In the genomic region with DNA sequence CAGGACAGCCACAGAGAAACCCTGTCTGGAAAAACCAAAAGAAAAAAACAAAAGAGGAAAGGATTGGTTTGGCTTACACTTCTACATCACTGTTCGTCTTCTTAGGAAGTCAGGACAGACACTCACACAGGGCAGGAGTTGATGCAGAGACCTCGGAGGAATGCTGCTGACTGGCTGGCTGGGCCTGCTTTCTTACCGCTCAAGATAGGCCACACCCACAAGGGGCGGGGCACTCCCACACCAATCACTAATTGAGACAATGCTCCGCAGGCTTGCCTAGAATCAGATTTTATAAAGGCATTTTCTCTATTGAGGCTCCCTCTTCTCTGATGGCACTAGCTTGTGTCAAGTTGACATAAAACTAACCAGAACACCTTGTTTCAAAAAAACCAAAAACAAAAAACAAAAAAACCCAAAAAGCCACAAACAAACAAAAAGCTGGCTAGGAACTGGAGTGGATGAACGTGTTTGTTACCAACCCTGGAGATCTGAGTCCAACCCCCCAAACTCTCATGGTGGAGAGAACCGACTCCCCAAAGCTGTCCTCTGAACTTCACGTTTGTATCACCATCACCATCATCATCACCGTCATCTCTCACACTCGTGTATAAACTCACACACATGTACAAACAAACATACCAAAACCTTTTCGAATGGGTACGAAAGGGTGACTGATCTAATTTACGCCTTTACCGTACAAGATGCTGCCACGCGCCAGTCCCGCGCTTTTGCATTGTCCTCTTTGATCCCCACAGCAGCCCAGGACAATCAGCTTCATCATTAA, we compare ENCODE assay signal across 9 mouse cellular contexts. TPM values are rescaled to one million over a fixed set of nuclear protein-coding genes. Genes with fewer than 3 reads are reported as not detected.
DNase-seq lines count a peak whose midpoint lies in the region; TF ChIP-seq lines count a peak whose summit lies in the region.
"Had no signal": no experiment of that assay in that cellular context is flagged by ENCODE, and none has a peak within 500 bp of the region (broad histone marks: within the 10 kb centered on the region; RNA-seq: fewer than 3 reads in every experiment).

No protein-coding gene starts in this region.

- no peaks in the 10 kb centered on the region for H3K27me3 ChIP-seq in liver, adult 2 months (ENCODE audit: control insufficient read depth, insufficient read depth, low read length)
- no peaks in the 10 kb centered on the region for H3K27me3 ChIP-seq in cerebellum, adult 2 months (ENCODE audit: control insufficient read depth, insufficient read depth, low read length)

- no peak overlapping the region; the same call in 1 of the 2 replicates for H3K4me3 ChIP-seq in liver, adult 2 months (ENCODE audit: insufficient read depth, low read depth, low read length)
- no peak overlapping the region for H3K4me3 ChIP-seq in cerebellum, adult 2 months (replicated peaks; ENCODE audit: insufficient read depth, low read depth, low read length)
- H3K4me3 ChIP-seq: limb, embryonic 13.5 days had no signal

- H3K36me3 ChIP-seq in liver, adult 2 months (ENCODE audit: control insufficient read depth, insufficient read depth, low read length), result no peaks in the 10 kb centered on the region
- H3K36me3 ChIP-seq: limb, embryonic 13.5 days had no signal

- H3K4me1 ChIP-seq in liver, adult 2 months (ENCODE audit: control insufficient read depth, insufficient read depth, low read length), result no peaks in the 10 kb centered on the region
- H3K4me1 ChIP-seq in cerebellum, adult 2 months (ENCODE audit: control insufficient read depth, insufficient read depth, low read length), result no peaks in the 10 kb centered on the region; the same call in 1 of the 2 replicates

- TF ChIP-seq CTCF in liver, adult 2 months (IDR thresholded peaks at IDR 0.05; ENCODE audit: low read depth, low read length), result no peak
- TF ChIP-seq CTCF in cerebellum, adult 2 months (IDR thresholded peaks at IDR 0.05; ENCODE audit: borderline replicate concordance, insufficient read depth, low read depth, low read length), result no peak

- 0 out of 2 replicates have a peak, but pooled peaks have one; percentile 20 for TF ChIP-seq POLR2A in liver, adult 2 months (IDR thresholded peaks at IDR 0.05; ENCODE audit: extremely low read depth, insufficient read depth, low read length)
- no peak for TF ChIP-seq POLR2A in cerebellum, adult 2 months (IDR thresholded peaks at IDR 0.05; ENCODE audit: borderline replicate concordance, insufficient read depth, low read length)

- DNase-seq in left cerebral cortex, postnatal 14 days (ENCODE audit: low spot score in 2 of 2), result peak; percentile 47 to 55
- no peak for DNase-seq in left cerebral cortex, postnatal 36 days (ENCODE audit: low spot score in 2 of 2)
- peak; percentile 62 for DNase-seq in embryo, embryonic 10.5 days (ENCODE audit: low spot score)
- DNase-seq in liver, adult 2 months (ENCODE audit: extremely low read depth, low read depth, low spot score), result peak; percentile 32
- peak; percentile 58 for DNase-seq in retina, postnatal 1 day
- no peak for DNase-seq in right cerebral cortex, adult 18-20 months
- no peak for DNase-seq in cerebellum, adult 2 months
- no peak for DNase-seq in Muller cell, postnatal 12 days (ENCODE audit: inconsistent ontology term)

- peak overlapping the region; percentile 14; the same call in 1 of the 2 replicates for H3K27ac ChIP-seq in liver, adult 2 months (replicated peaks; ENCODE audit: insufficient read depth, low read depth, low read length)
- H3K27ac ChIP-seq in cerebellum, adult 2 months (ENCODE audit: insufficient read depth, low read length), result no peak overlapping the region
- H3K27ac ChIP-seq: limb, embryonic 13.5 days had no signal

- 75% methylated on average over 18 of the region's 18 CpGs for WGBS in liver, adult 2 months
- 82% methylated on average over 18 of the region's 18 CpGs for WGBS in cerebellum, adult 2 months

- H3K9ac ChIP-seq in liver, adult 2 months (ENCODE audit: low read depth, low read length), result no peak overlapping the region
- H3K9ac ChIP-seq: limb, embryonic 13.5 days had no signal

- H3K79me2 ChIP-seq in liver, adult 2 months (ENCODE audit: control insufficient read depth, insufficient read depth, low read length), result no peaks in the 10 kb centered on the region

- intact Hi-C loops in left cerebral cortex, postnatal 14 days (cut with DNase I), result no loop called here
- intact Hi-C loops in left cerebral cortex, postnatal 36 days (cut with DNase I), result no loop called here

RNA-seq across cellular contexts. Expression of gene Pik3cd, which starts 0.8 kb away (rescaled TPM):
- total RNA-seq in left cerebral cortex, postnatal 14 days (2021), result 10 to 100 TPM; 21.2 to 25.0 TPM
- total RNA-seq in left cerebral cortex, postnatal 36 days (2021), result 10 to 100 TPM; 23.2 to 24.2 TPM
- 2.3 and 3.0 TPM in 2 replicates for total RNA-seq in liver, adult 2 months (2014; rRNA removed)
- 1.6 and 2.2 TPM in 2 replicates for polyA plus RNA-seq in liver, adult 2 months (2012; rRNA removed)
- 8.3 and 8.6 TPM in 2 replicates for polyA plus RNA-seq in cerebellum, adult 2 months (2012; rRNA removed)

RNA-seq across cellular contexts. Expression of gene Tmem201, which starts 36.2 kb away (rescaled TPM):
- total RNA-seq in left cerebral cortex, postnatal 14 days (2021), result 10 to 100 TPM; 63.9 to 66.8 TPM
- 10 to 100 TPM; 63.8 to 66.4 TPM for total RNA-seq in left cerebral cortex, postnatal 36 days (2021)
- total RNA-seq in liver, adult 2 months (2014; rRNA removed), result 6.5 and 8.2 TPM in 2 replicates
- 23.4 and 25.2 TPM in 2 replicates for polyA plus RNA-seq in liver, adult 2 months (2012; rRNA removed)
- 146 and 171 TPM in 2 replicates for polyA plus RNA-seq in cerebellum, adult 2 months (2012; rRNA removed)

Comparison
In these comparisons a context has a peak if more than half of its experiments do, and no peak if none do; other contexts are left out.
1. DNase-seq: peak in left cerebral cortex, postnatal 14 days (2 of 2), embryo, embryonic 10.5 days (single experiment), liver, adult 2 months (single experiment) and retina, postnatal 1 day (single experiment); none in left cerebral cortex, postnatal 36 days (0 of 2), right cerebral cortex, adult 18-20 months (single experiment), cerebellum, adult 2 months (0 of 2) and Muller cell, postnatal 12 days (single experiment).